Mouse (Mus musculus): ENCODE data around the gene Tspan18. TPM values are rescaled to one million over a fixed set of nuclear protein-coding genes. Genes with fewer than 3 reads are reported as not detected.

The Tspan18 gene
- 6.8 and 11.7 TPM in 2 replicates for polyA plus RNA-seq (2012; rRNA removed)

DNA sequence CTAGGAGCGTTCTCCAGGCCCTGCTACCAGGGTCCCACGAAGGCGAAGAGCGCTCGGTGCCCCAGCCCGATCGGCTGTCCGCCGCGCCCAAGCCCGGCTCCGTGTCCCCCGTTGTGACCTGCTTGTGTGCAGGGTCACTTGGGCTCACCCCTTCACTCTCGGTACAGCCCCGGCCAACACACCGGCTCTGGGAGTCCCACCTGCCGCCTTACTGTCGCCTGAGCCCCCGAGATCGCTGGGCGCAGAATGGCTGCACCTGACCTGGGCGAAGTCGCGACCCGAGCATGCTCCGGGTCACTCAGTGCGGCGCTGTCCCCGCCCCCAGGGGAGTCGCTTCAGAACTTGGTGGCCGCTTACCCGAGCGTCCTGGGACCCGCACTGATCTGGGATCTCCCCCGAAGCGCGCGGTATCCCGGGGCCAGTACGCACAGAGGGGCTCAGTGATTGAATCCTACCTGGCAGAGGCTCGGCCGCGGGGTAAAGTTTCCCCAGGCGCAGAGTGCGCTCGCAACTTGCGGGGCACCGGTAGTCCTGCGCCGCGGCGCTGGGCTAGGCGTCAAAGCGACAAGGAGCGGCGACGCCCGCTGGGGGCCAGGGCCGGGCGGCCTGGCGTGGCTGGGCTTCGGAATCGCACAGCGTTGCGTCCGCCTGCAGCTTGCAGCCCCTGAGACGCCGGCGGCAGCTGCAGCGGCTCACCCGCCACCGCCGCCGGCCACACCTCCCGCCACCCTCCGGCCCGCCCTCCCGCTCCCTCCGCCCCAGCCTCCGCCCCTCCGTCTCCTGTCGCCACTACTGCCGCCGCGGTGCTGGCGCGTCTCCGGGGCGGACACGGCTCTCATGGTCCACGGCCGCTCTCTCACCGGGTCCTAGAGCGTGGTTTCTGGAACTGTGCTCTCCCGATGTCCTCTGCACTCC, at the start of gene Tspan18:
TSS of gene Tspan18 (minus strand) at position 689 of the 915 bp plus-strand sequence.
- WGBS: under 1% methylated on average over 95 of the region's 95 CpGs

GRCm38 (mm10) chr2:93383831-93384230, 49.5 kb upstream of the Tspan18 start:
- 81% methylated on average over 5 of the region's 5 CpGs for WGBS
- no peak for DNase-seq (ENCODE audit: low read depth, low spot score)

More for the DNA sequence above, at the start of gene Tspan18:
- no peak for DNase-seq (ENCODE audit: low read depth, low spot score)

DNA sequence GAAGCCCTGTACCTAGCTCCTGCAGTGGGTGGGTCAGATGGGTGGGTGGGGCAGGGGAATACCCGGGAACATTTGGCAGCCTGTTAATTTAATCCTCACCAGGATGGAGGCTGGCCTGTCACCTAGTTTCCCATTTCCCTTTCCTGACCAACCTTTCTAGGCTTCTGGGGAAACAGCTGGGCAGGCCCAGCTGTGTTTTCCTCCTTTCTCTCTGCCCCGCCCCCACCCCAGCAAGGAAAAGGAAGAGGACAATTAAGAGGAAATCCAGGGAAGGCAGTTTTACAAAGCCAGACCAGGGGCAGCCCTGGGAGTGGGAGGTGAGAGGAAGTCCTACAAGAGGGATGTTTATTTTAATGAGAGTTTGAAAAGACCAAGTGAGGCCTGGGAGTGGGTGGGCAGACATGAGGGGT, 46.4 kb upstream of the Tspan18 start:
- no peak for DNase-seq (ENCODE audit: low read depth, low spot score)
- WGBS: 21% methylated on average over 2 of the region's 2 CpGs

- 61% methylated on average over 15 of the region's 15 CpGs for WGBS
- no peak for DNase-seq (ENCODE audit: low read depth, low spot score)
These were observed 43.5 kb upstream of the Tspan18 start for GRCm38 (mm10) chr2:93377797-93378196.

DNA sequence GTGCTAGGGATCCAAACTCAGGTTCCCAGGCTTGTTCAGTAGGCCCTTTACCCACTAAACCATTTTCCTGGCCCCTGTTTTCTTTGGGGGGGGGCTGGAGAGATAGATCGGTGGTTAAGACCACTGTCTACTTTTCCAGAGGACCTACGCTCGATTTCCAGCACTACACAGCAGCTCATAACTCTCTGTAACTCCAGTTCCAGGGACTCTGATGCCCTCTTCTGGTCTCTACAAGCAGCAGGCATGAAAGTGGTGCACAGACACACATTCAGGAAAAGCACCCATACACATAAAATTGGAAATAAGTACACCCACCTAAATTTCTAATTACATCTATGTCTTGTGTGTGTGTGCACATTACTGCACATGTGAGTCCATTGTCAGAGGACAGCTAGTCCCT, 42.9 kb upstream of the Tspan18 start:
- DNase-seq (ENCODE audit: low read depth, low spot score): no peak
- 94% methylated on average over 3 of the region's 3 CpGs for WGBS

- DNase-seq (ENCODE audit: low read depth, low spot score): no peak
- WGBS: 52% methylated on average over 10 of the region's 10 CpGs
These were observed 38.6 kb upstream of the Tspan18 start for GRCm38 (mm10) chr2:93372872-93373271.

DNA sequence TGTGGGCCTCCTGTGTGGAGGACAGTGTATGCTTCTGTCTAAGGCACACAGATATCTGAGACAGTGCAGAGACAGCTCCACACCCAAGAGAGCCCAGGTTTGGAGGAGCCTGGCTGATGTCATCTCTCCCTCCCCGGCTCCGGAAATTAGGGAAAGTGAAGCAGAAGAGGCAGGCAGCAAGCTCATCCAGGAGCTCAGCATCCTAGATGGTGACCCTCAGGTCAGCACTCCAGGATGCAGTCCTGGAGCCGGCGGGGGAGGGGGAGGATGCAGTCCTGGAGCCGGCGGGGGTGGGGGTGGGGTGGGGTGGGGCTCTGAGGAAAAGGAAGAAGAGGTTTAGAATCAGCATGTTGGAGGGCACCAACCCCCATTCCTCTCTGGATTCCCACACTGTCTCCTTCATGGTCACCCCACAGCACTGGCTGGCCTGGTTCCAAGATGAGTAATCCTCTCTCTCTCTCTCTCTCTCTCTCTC, 37.8 kb upstream of the Tspan18 start:
- whole genome bisulfite sequencing: 31% methylated on average over 6 of the region's 6 CpGs
- DNase-seq (ENCODE audit: low read depth, low spot score): no peak

DNA sequence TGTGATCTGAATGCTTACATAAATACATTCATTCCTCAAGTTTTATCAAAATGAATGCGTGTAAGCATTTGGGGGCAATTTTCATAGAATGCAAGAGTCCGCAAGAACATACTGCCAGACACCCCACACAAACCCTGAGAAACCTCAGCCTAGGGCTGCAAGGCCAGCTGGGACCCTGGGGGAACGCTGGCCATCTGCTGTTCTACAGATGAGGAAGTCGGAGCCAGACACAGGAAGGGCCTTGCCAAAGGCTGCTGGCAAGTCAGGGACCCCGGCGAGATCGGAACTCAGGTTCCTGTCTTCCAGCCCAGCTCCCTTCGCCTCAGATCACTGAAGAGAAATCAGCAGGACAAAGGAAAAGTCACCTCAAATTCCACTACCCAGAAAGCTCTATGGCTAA, 34.6 kb upstream of the Tspan18 start:
- 68% methylated on average over 8 of the region's 8 CpGs for whole genome bisulfite sequencing

GRCm38 (mm10) chr2:93367962-93368361, 33.7 kb upstream of the Tspan18 start:
- 88% methylated on average over 6 of the region's 6 CpGs for WGBS
- no peak for DNase-seq (ENCODE audit: low read depth, low spot score)

More for the DNA sequence above, 34.6 kb upstream of the Tspan18 start:
- no peak for DNase-seq (ENCODE audit: low read depth, low spot score)

DNA sequence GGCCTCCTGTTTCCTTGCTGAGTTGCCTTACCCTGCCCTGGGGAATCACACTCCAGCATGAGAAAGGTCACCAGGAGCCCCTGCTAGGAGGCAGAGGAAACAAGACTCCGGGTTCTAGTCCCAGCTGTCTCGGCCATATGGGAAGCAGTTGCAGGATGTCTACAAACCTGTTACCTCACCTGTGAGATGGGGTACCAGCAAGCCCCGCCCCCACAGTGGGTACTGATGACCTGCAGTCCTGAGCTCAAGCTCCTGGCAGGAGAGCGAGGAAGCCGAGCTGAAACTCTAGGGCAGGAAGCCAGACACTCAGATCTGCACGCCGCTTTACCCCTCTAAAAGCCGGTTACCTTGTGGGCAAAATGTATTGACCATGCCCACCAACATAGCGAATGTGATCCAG, 31.1 kb upstream of the Tspan18 start:
- 77% methylated on average over 9 of the region's 9 CpGs for WGBS
- no peak for DNase-seq (ENCODE audit: low read depth, low spot score)

DNA sequence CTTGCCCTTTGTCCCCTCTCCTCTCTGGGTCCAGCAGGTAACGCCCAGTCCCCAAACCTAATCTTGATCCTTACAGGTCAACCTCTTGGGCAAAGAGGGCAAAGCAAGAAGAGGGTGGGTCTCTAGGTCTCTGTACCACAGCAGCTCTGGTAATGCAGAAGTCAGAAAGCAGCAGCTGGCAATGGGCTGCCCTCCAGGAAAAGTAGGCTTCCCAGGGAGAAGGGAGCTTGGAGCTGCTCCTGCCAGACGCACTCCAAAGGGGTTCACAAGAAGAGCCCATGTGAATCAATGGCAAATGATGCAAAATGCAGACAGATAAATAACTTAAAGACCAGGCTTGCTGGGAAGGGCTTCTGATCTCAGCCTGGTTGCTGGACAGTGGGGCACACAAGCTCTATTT, 30.6 kb upstream of the Tspan18 start:
- DNase-seq (ENCODE audit: low read depth, low spot score): no peak
- WGBS: 74% methylated on average over 2 of the region's 2 CpGs

DNA sequence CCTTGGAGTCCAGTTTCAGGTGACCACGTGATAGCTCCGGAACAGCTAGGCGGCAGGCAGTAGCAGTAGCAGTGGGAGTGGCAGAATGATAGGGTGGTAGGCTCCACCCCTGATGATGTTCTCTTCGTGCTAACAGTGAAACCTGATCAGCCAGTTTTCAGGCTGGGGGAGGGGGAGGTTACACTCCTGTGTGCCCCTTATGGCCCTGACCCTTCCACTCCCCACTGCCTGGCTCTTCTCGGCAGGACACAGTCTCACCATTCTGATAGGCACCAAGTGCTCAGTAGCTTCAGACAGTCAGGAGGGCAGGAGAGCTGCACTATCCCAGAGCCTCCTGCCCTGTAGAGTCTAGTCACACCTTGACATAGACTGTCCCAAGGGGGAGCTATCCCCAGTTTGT, 27.1 kb upstream of the Tspan18 start:
- DNase-seq (ENCODE audit: low read depth, low spot score): peak; percentile 6
- 21% methylated on average over 5 of the region's 5 CpGs for WGBS

GRCm38 (mm10) chr2:93360310-93360709, 26.0 kb upstream of the Tspan18 start:
- DNase-seq (ENCODE audit: low read depth, low spot score): no peak
- WGBS: 70% methylated on average over 6 of the region's 6 CpGs

DNA sequence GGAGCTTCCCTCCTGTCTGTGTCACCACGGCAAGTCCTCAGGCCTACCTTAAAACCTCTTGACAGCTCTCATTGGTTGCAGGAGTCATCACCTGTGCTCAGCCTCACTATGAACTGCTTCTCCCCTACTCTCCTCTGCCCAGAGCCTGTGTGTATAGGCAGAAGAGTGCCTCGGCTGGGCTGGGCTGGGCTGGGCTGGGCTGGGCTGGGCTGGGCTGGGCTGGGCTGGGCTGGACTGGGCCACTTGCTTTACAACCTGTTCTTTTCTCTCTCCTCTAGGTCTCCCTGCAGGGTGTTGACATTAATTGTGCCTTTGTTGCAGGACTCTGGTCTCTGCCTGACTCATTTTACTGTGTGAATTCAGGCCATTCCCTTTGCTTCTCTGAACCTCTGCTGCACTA, 23.1 kb upstream of the Tspan18 start:
- 17% methylated on average over 2 of the region's 2 CpGs for WGBS
- no peak for DNase-seq (ENCODE audit: low read depth, low spot score)

DNA sequence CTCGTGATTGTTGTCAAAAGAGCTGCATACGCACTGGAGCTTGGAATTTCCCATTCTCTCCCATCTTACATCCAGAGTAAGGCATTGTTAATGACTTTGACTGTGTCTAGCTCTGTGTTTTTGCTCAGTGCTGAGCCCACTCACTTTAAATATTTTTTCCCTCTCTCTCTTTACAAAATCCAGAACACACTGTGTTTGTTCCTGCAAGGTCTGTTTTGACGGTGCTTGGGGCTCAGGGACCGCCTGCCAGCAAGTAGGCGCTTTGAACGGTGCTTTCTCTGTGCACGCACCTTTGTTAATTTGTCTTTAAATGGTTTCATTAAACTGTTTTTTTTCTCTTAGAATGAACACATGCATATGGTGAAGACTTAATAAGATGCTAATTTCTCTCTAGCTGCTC, 21.5 kb upstream of the Tspan18 start:
- WGBS: 81% methylated on average over 7 of the region's 7 CpGs
- no peak for DNase-seq (ENCODE audit: low read depth, low spot score)

DNA sequence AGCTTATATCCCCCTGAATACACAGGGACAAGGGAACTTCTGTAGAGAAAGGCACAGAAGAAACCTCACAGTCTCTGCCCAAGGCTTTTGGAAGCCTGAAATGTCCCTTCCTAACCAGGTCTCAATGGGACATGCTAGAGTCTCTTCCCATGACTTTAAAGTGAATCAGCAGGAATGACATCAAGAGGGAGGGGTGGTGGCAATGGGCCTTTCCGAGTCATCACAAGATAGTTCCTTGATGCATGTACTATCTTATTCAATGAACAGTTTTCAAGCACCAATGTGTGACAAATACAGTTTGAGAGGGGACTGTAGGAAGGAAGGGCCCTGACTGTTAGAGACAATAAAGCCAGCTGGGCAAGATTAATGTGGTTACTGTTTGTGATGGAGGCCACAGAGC, 20.3 kb upstream of the Tspan18 start:
- 81% methylated on average over 1 of the region's 1 CpGs for WGBS
- DNase-seq (ENCODE audit: low read depth, low spot score): no peak

DNA sequence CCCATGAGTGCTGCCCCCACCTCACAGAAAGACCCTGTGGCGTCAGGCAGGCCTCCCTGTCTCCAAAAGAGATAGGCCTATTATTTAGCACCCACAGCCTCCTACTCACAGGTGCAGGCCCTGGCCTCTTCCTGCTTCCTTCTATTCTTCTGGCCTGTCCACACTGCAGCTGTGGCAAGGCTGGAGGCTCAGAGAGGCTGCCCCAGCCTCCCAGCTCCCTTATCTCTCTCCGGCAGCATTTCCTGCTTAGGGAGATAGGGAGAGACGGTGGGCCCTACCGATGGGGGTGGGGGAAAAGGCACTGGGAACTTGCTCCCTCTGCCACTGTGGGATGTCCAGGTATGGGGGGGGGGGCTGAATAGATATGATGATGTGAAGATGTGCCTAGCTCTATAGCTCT, 19.4 kb upstream of the Tspan18 start:
- no peak for DNase-seq (ENCODE audit: low read depth, low spot score)
- 69% methylated on average over 4 of the region's 4 CpGs for WGBS

DNA sequence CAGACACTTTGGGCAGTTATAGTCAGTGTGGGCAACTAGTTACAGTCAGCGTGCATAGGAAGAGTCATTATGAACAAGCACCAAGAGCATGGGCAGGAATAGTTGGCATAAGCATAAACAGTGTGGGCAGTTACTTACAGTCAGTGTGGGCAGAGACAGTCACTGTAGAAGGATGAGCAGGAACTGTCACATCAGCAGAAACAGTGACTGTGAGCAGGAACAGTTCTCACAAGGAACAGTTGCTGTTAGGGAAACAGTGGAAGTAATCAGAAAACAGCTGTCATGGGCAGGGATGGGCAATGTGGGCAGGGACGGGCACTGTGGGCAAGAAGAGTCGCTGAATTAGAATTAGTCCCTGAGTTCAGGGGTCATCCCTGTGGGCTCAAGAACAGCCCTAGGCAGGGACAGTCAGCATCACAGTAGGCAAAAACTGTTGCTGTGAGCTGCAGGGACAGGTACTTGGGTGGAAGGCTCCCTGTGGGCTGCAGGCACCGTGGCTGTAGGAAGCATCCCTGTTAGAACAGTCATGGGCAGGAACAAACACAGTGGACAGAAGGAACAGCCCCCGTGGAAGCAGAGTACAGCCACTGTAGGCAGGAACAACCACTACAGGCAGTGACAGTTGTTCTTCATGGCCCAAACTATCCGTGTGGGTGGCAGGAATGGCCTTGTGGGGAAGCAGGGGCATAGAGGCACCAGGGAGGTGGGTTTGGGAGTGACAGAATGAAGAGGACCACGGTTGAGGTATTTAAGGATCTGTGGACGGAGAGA, 18.8 kb upstream of the Tspan18 start:
- 75% methylated on average over 8 of the region's 8 CpGs for WGBS
- DNase-seq (ENCODE audit: low read depth, low spot score): no peak

DNA sequence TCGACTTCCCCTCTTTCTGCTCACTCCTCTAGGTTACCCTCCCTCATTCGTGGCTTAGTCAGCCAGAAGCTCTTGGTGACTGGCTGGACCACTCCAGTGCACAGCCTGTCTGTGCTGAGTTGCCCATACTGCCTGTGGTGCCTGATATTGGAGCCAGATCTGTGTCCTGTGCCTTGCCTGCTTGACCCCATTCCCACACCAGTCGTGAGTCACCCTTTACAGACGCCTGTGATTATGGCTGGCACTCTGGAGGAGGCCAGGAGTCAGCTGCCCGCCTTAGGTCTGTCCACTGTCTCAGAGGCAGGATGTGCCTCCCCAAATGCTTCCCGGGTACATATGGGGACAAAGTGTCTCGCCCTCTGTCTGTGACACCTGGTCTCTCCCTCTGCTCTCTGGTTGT, 17.0 kb upstream of the Tspan18 start:
- WGBS: 58% methylated on average over 7 of the region's 7 CpGs
- DNase-seq (ENCODE audit: low read depth, low spot score): no peak

- no peak for DNase-seq (ENCODE audit: low read depth, low spot score)
- WGBS: 80% methylated on average over 5 of the region's 5 CpGs
These were observed 12.7 kb upstream of the Tspan18 start for GRCm38 (mm10) chr2:93347018-93347417.

GRCm38 (mm10) chr2:93346609-93347008, 12.3 kb upstream of the Tspan18 start:
- DNase-seq (ENCODE audit: low read depth, low spot score): no peak
- WGBS: 63% methylated on average over 6 of the region's 6 CpGs

Measured in large intestine, adult 2 months (tissue).